Mouse (Mus musculus): ENCODE results near the gene Gm11214.

Gene Gm11214

GRCm38 (mm10) chr4:63661426-63661825 lies 1.8 kb downstream of the Gm11214 start:
- DNase-seq (ENCODE audit: low spot score in 2 of 2) = no peak

DNA sequence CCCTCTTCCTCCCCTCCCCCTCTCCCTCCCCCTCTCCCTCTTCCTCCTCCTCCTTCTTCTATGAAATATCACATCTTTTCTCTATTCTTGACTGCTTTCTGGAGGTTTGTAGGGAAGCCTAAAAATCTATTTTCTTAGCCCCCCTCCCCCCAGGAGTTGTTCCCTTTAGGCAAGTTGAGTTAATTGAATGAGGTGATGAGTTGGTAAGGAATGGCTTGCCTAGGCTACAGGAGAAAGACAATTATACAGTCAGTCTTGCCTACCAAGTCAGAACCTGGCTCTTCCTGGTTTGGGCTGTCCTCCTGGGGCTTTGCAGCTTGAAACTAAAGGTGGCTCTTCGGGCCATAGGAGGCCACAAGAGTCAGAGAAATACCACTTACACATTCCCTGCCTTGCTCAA lies 3.4 kb downstream of the Gm11214 start:
- no peak for DNase-seq (ENCODE audit: low spot score in 2 of 2)

DNA sequence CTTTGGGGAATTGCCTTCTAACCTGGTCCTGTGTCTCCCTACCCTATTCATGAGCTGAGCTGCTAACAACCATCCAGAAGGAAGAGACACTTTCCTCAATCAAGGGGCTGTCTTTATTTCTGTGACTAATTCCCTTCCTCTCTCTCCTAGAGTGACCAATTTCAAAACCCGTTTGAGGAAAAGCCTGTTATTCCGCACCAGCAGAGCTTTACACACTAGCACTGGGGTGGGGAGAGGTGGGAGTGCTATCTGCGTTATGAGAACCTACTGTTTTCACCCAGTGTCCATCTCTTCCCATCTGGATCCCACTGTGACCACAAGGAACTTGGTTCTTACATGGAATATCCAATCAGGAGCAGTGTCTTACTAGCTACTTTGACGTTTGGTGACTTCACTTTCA lies 4.1 kb downstream of the Gm11214 start:
- DNase-seq (ENCODE audit: low spot score in 2 of 2) = no peak

- DNase-seq (ENCODE audit: low spot score in 2 of 2) = no peak
These were observed 8.8 kb downstream of the Gm11214 start for GRCm38 (mm10) chr4:63654381-63654780.

- no peak for DNase-seq (ENCODE audit: low spot score in 2 of 2)
These were observed 19.0 kb downstream of the Gm11214 start for GRCm38 (mm10) chr4:63643956-63644726.

DNA sequence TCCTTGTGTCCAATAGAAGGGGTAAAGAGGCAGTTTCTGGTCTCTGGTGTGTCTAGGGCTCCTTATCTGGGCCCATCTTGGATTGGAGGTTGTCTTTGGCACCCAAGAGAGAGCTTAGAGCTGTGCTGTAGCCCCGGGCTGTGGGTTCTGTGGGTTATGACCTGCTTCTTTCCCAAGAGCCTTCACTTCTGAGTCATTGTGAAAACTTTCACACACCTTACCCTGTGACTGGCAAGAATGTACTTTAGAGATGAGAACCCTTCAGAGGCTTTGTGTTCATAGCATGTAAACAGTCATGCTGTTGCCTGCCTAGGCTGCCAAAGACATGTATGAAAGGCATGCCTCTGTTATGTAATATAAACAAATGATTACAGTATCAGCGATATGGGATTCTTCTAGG lies 23.3 kb downstream of the Gm11214 start:
- DNase-seq (ENCODE audit: low spot score in 2 of 2) = no peak

DNA sequence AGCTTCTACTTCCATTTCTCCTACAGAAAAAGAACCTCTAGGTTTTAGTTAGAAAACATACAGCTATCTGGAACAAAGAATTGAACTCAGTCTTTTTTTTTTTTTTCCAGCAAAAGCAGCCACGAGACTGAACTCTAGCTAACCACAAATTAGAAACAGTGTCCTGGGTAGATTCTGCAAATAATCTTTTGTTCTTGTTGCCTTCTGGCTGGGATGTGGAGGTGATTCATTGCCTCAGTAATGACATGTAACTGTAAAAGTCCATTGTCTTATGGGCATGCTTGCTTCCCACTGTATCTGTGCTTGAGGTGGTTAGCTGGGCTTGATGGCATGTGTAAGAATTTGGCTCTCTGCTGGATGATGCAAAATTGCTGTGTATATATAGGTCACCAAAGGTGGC lies 24.6 kb downstream of the Gm11214 start:
- no peak for DNase-seq (ENCODE audit: low spot score in 2 of 2)

DNA sequence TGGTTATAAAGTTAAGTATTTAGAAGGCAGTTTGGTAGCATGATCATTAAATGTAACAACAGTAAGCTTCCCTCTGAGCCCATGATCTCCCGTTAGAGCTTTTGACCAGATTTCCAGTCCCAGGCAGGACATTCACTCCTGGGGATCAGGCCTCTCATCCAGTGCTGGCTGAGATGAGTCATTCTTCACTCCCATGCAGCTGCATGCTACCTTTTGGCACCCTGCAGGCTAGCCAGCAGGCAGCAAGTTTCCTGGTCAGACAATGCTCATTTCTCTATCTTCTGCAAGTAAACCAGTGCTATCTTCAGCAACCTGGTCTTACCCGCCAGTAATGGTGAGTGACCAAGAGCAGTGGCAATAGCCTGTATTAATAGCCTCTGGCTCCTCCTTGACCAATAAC lies 30.0 kb downstream of the Gm11214 start:
- no peak for DNase-seq (ENCODE audit: low spot score in 2 of 2)

- no peak for DNase-seq (ENCODE audit: low spot score in 2 of 2)
These were observed 36.1 kb downstream of the Gm11214 start for GRCm38 (mm10) chr4:63627111-63627510.

GRCm38 (mm10) chr4:63625563-63626080 lies 37.6 kb downstream of the Gm11214 start:
- no peak for DNase-seq (ENCODE audit: low spot score in 2 of 2)

GRCm38 (mm10) chr4:63622378-63622835 lies 40.8 kb downstream of the Gm11214 start, which contains the start of gene Tex48:
Gene Tex48 (minus strand): TSS chr4:63622428.
- DNase-seq (ENCODE audit: low spot score in 2 of 2) = no peak

- no peak for DNase-seq (ENCODE audit: low spot score in 2 of 2)
These were observed 41.3 kb downstream of the Gm11214 start for GRCm38 (mm10) chr4:63621861-63622260.

Data from frontal cortex, postnatal 14 days (tissue).